Mouse (Mus musculus) liver, embryonic 15.5 days (tissue): ENCODE results near the gene Asap2. TPM values are rescaled to one million over a fixed set of nuclear protein-coding genes. Genes with fewer than 3 reads are reported as not detected.
"Not testable (repeated sequence)": the region's sequence is repeated elsewhere in the genome, so short reads cannot be mapped to it uniquely, and the experiment has no call there.

Experiments
- ATAC-seq: fragments of 200-750 bp; cut with Nextera tagmentation; 2 replicates; pipeline ENCODE4 v1.8.0; 2017; ENCODE audit warnings: moderate number of reproducible peaks, mild to moderate bottlenecking, moderate library complexity; ENCODE audit not compliant: insufficient read depth
- H3K27ac ChIP-seq: fragments of 300-500 bp; sonication (generic); replicated peaks from 2 replicates; pipeline ENCODE4 v1.5.1; 2015; ENCODE audit warnings: mild to moderate bottlenecking, inconsistent platforms
- H3K27me3 ChIP-seq: fragments of 300-500 bp; sonication (generic); 2 replicates; pipeline ENCODE4 v1.6.1; 2015; ENCODE audit warnings: mild to moderate bottlenecking, inconsistent platforms
- H3K36me3 ChIP-seq: fragments of 300-500 bp; sonication (generic); replicated peaks from 2 replicates; pipeline ENCODE4 v1.6.1; 2015; ENCODE audit warnings: moderate library complexity, mild to moderate bottlenecking, inconsistent platforms
- H3K4me1 ChIP-seq: fragments of 300-500 bp; sonication (generic); replicated peaks from 2 replicates; pipeline ENCODE4 v1.6.1; 2015; ENCODE audit warnings: inconsistent platforms
- H3K4me2 ChIP-seq: fragments of 300-500 bp; sonication (generic); 2 replicates; pipeline ENCODE4 v1.6.1; 2015; ENCODE audit warnings: moderate library complexity, mild to moderate bottlenecking, inconsistent platforms
- H3K4me3 ChIP-seq: fragments of 300-500 bp; sonication (generic); replicated peaks from 2 replicates; pipeline ENCODE4 v1.5.1; 2015; ENCODE audit warnings: mild to moderate bottlenecking, inconsistent platforms
- H3K9ac ChIP-seq: fragments of 300-500 bp; sonication (generic); 2 replicates; pipeline ENCODE4 v1.6.1; 2015; ENCODE audit warnings: moderate library complexity, mild to moderate bottlenecking, inconsistent platforms
- H3K9me3 ChIP-seq: fragments of 300-500 bp; sonication (generic); replicated peaks from 2 replicates; pipeline ENCODE4 v1.6.1; 2016; ENCODE audit warnings: inconsistent platforms
- WGBS: fragments of 180-500 bp; shearing (Covaris S2); methylation state at CpG from one replicate; pipeline ENCODE4 v1.1.7; 2015; ENCODE audit warnings: mixed read lengths; ENCODE audit not compliant: insufficient replicate concordance; 5-methylcytosine and 5-hydroxymethylcytosine counted together
- polyA plus RNA-seq: library from polyadenylated mRNA; unstranded; fragments of >200 nt; fragmentation: Nextera tagmentation; extraction: Ambion mirVana; gene quantifications from 2 replicates; pipeline ENCODE4 v1.2.1, GENCODE M21; 2015

The Asap2 gene
- polyA plus RNA-seq, result 0.97 and 1.2 TPM in 2 replicates

- H3K9ac ChIP-seq, H3K9me3 ChIP-seq, H3K27me3 ChIP-seq, H3K36me3 ChIP-seq, H3K4me1 ChIP-seq, ATAC-seq, H3K27ac ChIP-seq: not testable (repeated sequence)
- Histone ChIP-seq H3K4me2 (peak within 1 kb of the TSS; percentile 62), H3K4me3 (peak within 1 kb of the TSS; percentile 48)
- under 1% methylated on average over 29 of the region's 38 CpGs for WGBS
These were observed at the start of gene Asap2 for GRCm38 (mm10) chr12:20990132-20990531. Asap2 (plus strand) TSS chr12:20990459.

- H3K4me3 ChIP-seq, H3K27ac ChIP-seq, ATAC-seq, H3K4me1 ChIP-seq, H3K9me3 ChIP-seq, H3K4me2 ChIP-seq, H3K27me3 ChIP-seq, H3K9ac ChIP-seq, H3K36me3 ChIP-seq: not testable (repeated sequence)
- 50% methylated on average over 9 of the region's 9 CpGs for WGBS
These were observed 42.9 kb upstream of the Asap2 start for GRCm38 (mm10) chr12:20947051-20947997.

GRCm38 (mm10) chr12:20990579-20990978 lies 320 bp downstream of the Asap2 start:
- H3K36me3 ChIP-seq, H3K4me1 ChIP-seq, H3K9ac ChIP-seq, H3K27ac ChIP-seq, ATAC-seq, H3K9me3 ChIP-seq, H3K27me3 ChIP-seq: not testable (repeated sequence)
- WGBS, result under 1% methylated on average over 49 of the region's 52 CpGs
- H3K4me2 ChIP-seq, result peak overlapping the region; percentile 62
- peak overlapping the region; percentile 48 for H3K4me3 ChIP-seq

- 32% methylated on average over 6 of the region's 6 CpGs for WGBS
- H3K27me3 ChIP-seq, H3K9me3 ChIP-seq, H3K36me3 ChIP-seq, H3K9ac ChIP-seq, H3K4me2 ChIP-seq, H3K27ac ChIP-seq, H3K4me1 ChIP-seq, ATAC-seq, H3K4me3 ChIP-seq: not testable (repeated sequence)
These were observed 40.6 kb downstream of the Asap2 start for GRCm38 (mm10) chr12:21030875-21031274.

GRCm38 (mm10) chr12:21046716-21047115 lies 56.5 kb downstream of the Asap2 start:
- not testable (repeated sequence) for H3K9ac ChIP-seq, H3K36me3 ChIP-seq, H3K4me2 ChIP-seq, H3K9me3 ChIP-seq, H3K4me3 ChIP-seq, H3K27me3 ChIP-seq, H3K4me1 ChIP-seq, ATAC-seq, H3K27ac ChIP-seq
- WGBS, result 73% methylated on average over 9 of the region's 9 CpGs

- not testable (repeated sequence) for H3K27ac ChIP-seq, H3K9me3 ChIP-seq, H3K9ac ChIP-seq, H3K4me2 ChIP-seq, ATAC-seq, H3K4me3 ChIP-seq, H3K27me3 ChIP-seq, H3K4me1 ChIP-seq, H3K36me3 ChIP-seq
- WGBS, result 11% methylated on average over 4 of the region's 4 CpGs
These were observed 85.5 kb downstream of the Asap2 start for GRCm38 (mm10) chr12:21075731-21076130.

GRCm38 (mm10) chr12:21090168-21090567 lies 99.9 kb downstream of the Asap2 start:
- H3K27me3 ChIP-seq, H3K4me2 ChIP-seq, ATAC-seq, H3K4me1 ChIP-seq, H3K27ac ChIP-seq, H3K4me3 ChIP-seq, H3K9me3 ChIP-seq, H3K36me3 ChIP-seq, H3K9ac ChIP-seq: not testable (repeated sequence)
- WGBS, result 7% methylated on average over 1 of the region's 1 CpGs

- H3K27ac ChIP-seq, H3K9ac ChIP-seq, ATAC-seq, H3K4me2 ChIP-seq, H3K4me3 ChIP-seq, H3K27me3 ChIP-seq, H3K4me1 ChIP-seq, H3K9me3 ChIP-seq, H3K36me3 ChIP-seq: not testable (repeated sequence)
- WGBS, result 62% methylated on average over 1 of the region's 1 CpGs
These were observed 102.2 kb downstream of the Asap2 start for GRCm38 (mm10) chr12:21092446-21092845.

GRCm38 (mm10) chr12:21097806-21098325 lies 107.6 kb downstream of the Asap2 start:
- ATAC-seq, H3K9me3 ChIP-seq, H3K36me3 ChIP-seq, H3K4me2 ChIP-seq, H3K4me1 ChIP-seq, H3K4me3 ChIP-seq, H3K9ac ChIP-seq, H3K27me3 ChIP-seq, H3K27ac ChIP-seq: not testable (repeated sequence)
- 45% methylated on average over 3 of the region's 3 CpGs for WGBS

GRCm38 (mm10) chr12:21111116-21111475 lies 120.8 kb downstream of the Asap2 start:
- H3K9ac ChIP-seq, result peak overlapping the region; percentile 51; the same call in 1 of the 2 replicates
- under 1% methylated on average over 8 of the region's 8 CpGs for WGBS
- ATAC-seq, result peak; percentile 69
- H3K27ac ChIP-seq, H3K9me3 ChIP-seq, H3K36me3 ChIP-seq: not testable (repeated sequence)
- H3K27me3 ChIP-seq, result peaks cover 26% of the 10 kb centered on the region
- peak overlapping the region; percentile 67 for H3K4me3 ChIP-seq
- peaks cover 16% of the 10 kb centered on the region; the same call in 1 of the 2 replicates for H3K4me1 ChIP-seq
- peak overlapping the region; percentile 94 for H3K4me2 ChIP-seq

- ATAC-seq, result peak; percentile 98
- H3K27ac ChIP-seq, result no peak overlapping the region
These were observed 121.5 kb downstream of the Asap2 start for GRCm38 (mm10) chr12:21111476-21112452.

More at GRCm38 (mm10) chr12:21111476-21112452, 121.5 kb downstream of the Asap2 start:
- H3K36me3 ChIP-seq, result no peaks in the 10 kb centered on the region
- H3K4me3 ChIP-seq, result peak overlapping the region; percentile 67
- peak overlapping the region; percentile 61 for H3K9ac ChIP-seq
- no peaks in the 10 kb centered on the region for H3K9me3 ChIP-seq
- H3K27me3 ChIP-seq, result peaks cover 26% of the 10 kb centered on the region
- peaks cover 16% of the 10 kb centered on the region; the same call in 1 of the 2 replicates for H3K4me1 ChIP-seq
- WGBS, result under 1% methylated on average over 105 of the region's 118 CpGs
- H3K4me2 ChIP-seq, result peak overlapping the region; percentile 94
